Mouse (Mus musculus) liver, embryonic 18 days (tissue): Measurements from ENCODE around the gene 2410002F23Rik. TPM values are rescaled to one million over a fixed set of nuclear protein-coding genes. Genes with fewer than 3 reads are reported as not detected.

Experiments
- polyA plus RNA-seq: library from polyadenylated mRNA; depleted of rRNA; stranded (reverse); fragments of >200 nt; gene quantifications from 2 replicates; pipeline ENCODE4 v1.2.3, GENCODE M21; 2012; rRNA removed

2410002F23Rik gene
- 33.2 and 37.0 TPM in 2 replicates for polyA plus RNA-seq

GRCm38 (mm10) chr7:44246055-44246983 is at the start of gene 2410002F23Rik, which contains the start of gene 1700028J19Rik:
Gene 2410002F23Rik, plus strand, starts transcription at chr7:44246722.
Gene 1700028J19Rik, minus strand, starts transcription at chr7:44246695.

GRCm38 (mm10) chr7:44197891-44198290 is 48.6 kb upstream of the 2410002F23Rik start, which contains the start of gene Klk1b3:
Gene Klk1b3, plus strand, starts transcription at chr7:44198191.

GRCm38 (mm10) chr7:44207135-44207534 is 39.4 kb upstream of the 2410002F23Rik start, which contains the start of gene Klk1b4:
Gene Klk1b4, plus strand, starts transcription at chr7:44207435.

GRCm38 (mm10) chr7:44215645-44216044 is 30.9 kb upstream of the 2410002F23Rik start, which contains the start of gene Klk1b5:
Gene Klk1b5, plus strand, starts transcription at chr7:44215945.

GRCm38 (mm10) chr7:44225076-44225475 is 21.4 kb upstream of the 2410002F23Rik start, which contains the start of gene Klk1:
Gene Klk1, plus strand, starts transcription at chr7:44225360.

GRCm38 (mm10) chr7:44235909-44236308 is 10.6 kb upstream of the 2410002F23Rik start, which contains the start of gene Gm36864:
Gene Gm36864, plus strand, starts transcription at chr7:44236177.

GRCm38 (mm10) chr7:44257278-44257677 is 10.8 kb downstream of the 2410002F23Rik start, which contains the start of gene Acp4:
Gene Acp4, minus strand, starts transcription at chr7:44257378.

GRCm38 (mm10) chr7:44261147-44261546 is 14.6 kb downstream of the 2410002F23Rik start, which contains the start of gene Gm15517:
Gene Gm15517, plus strand, starts transcription at chr7:44261447.

Other genes with a start within 250 kb of the 2410002F23Rik start
- not detected in 2 replicates for gene Klk1b26, start 234.6 kb upstream of the 2410002F23Rik start, polyA plus RNA-seq
- gene Klk1b27, start 194.4 kb upstream of the 2410002F23Rik start, polyA plus RNA-seq: 0.07 and 0.10 TPM in 2 replicates
- not detected in 2 replicates for gene Klk1b21, start 144.4 kb upstream of the 2410002F23Rik start, polyA plus RNA-seq
- not detected in 2 replicates for gene Klk1b22, start 134.0 kb upstream of the 2410002F23Rik start, polyA plus RNA-seq
- not detected in 2 replicates for gene Klk1b16, start 110.0 kb upstream of the 2410002F23Rik start, polyA plus RNA-seq
- not detected in 2 replicates for gene Klk1b24, start 58.5 kb upstream of the 2410002F23Rik start, polyA plus RNA-seq
- not detected in 2 replicates for gene Klk1b3, start 48.5 kb upstream of the 2410002F23Rik start, polyA plus RNA-seq
- 0.13 and 0.50 TPM in 2 replicates for gene Klk1b4, start 39.3 kb upstream of the 2410002F23Rik start, polyA plus RNA-seq
- gene Klk1b5, start 30.8 kb upstream of the 2410002F23Rik start, polyA plus RNA-seq: not detected in 2 replicates
- gene Klk1, start 21.4 kb upstream of the 2410002F23Rik start, polyA plus RNA-seq: 0.08 and 0.67 TPM in 2 replicates
- gene Gm36864, start 10.5 kb upstream of the 2410002F23Rik start, polyA plus RNA-seq: not detected in 2 replicates
- 0.71 TPM in 2 replicates for gene 1700028J19Rik, start within 50 bp of the 2410002F23Rik start, polyA plus RNA-seq
- not detected in 2 replicates for gene Acp4, start 10.7 kb downstream of the 2410002F23Rik start, polyA plus RNA-seq
- not detected in 2 replicates for gene Gm15517, start 14.7 kb downstream of the 2410002F23Rik start, polyA plus RNA-seq
- 0.78 and 0.94 TPM in 2 replicates for gene Clec11a, start 60.2 kb downstream of the 2410002F23Rik start, polyA plus RNA-seq
- gene Shank1, start 63.5 kb downstream of the 2410002F23Rik start, polyA plus RNA-seq: 0.02 and 0.04 TPM in 2 replicates
- gene Syt3, start 137.4 kb downstream of the 2410002F23Rik start, polyA plus RNA-seq: 0.02 and 0.04 TPM in 2 replicates
- 0.19 and 0.22 TPM in 2 replicates for gene 1700008O03Rik, start 139.1 kb downstream of the 2410002F23Rik start, polyA plus RNA-seq
- gene Lrrc4b, start 182.3 kb downstream of the 2410002F23Rik start, polyA plus RNA-seq: 0.02 TPM in 1 of 2 replicates, not detected in the other
- gene Aspdh, start 218.7 kb downstream of the 2410002F23Rik start, polyA plus RNA-seq: 52.0 and 53.0 TPM in 2 replicates
- 121 and 139 TPM in 2 replicates for gene Josd2, start 221.3 kb downstream of the 2410002F23Rik start, polyA plus RNA-seq
- 45.3 and 47.9 TPM in 2 replicates for gene Emc10, start 249.8 kb downstream of the 2410002F23Rik start, polyA plus RNA-seq
- gene Fam71e1, start 249.9 kb downstream of the 2410002F23Rik start, polyA plus RNA-seq: 1.9 and 2.3 TPM in 2 replicates